Mouse (Mus musculus) midbrain, embryonic 15.5 days (tissue): Measurements from ENCODE around the gene Cdc16. TPM values are rescaled to one million over a fixed set of nuclear protein-coding genes. Genes with fewer than 3 reads are reported as not detected.
"Not testable (repeated sequence)": the region's sequence is repeated elsewhere in the genome, so short reads cannot be mapped to it uniquely, and the experiment has no call there.

Source experiments
- ATAC-seq: fragments of 200-750 bp; cut with Nextera tagmentation; replicated peaks from 2 replicates; pipeline ENCODE4 v1.8.0; 2017; ENCODE audit warnings: moderate TSS enrichment
- H3K27ac ChIP-seq: fragments of 300-500 bp; sonication (generic); 2 replicates; pipeline ENCODE4 v1.5.1; 2015; ENCODE audit warnings: mild to moderate bottlenecking, inconsistent platforms
- H3K27me3 ChIP-seq: fragments of 300-500 bp; sonication (generic); replicated peaks from 2 replicates; pipeline ENCODE4 v1.6.1; 2015; ENCODE audit warnings: inconsistent platforms
- H3K36me3 ChIP-seq: fragments of 300-500 bp; sonication (generic); replicated peaks from 2 replicates; pipeline ENCODE4 v1.6.1; 2015; ENCODE audit warnings: inconsistent platforms
- H3K4me1 ChIP-seq: fragments of 300-500 bp; sonication (generic); 2 replicates; pipeline ENCODE4 v1.6.1; 2015; ENCODE audit warnings: inconsistent platforms
- H3K4me2 ChIP-seq: fragments of 300-500 bp; sonication (generic); 2 replicates; pipeline ENCODE4 v1.6.1; 2015; ENCODE audit warnings: inconsistent platforms, mild to moderate bottlenecking, moderate library complexity
- H3K4me3 ChIP-seq: fragments of 300-500 bp; sonication (generic); 2 replicates; pipeline ENCODE4 v1.5.1; 2015; ENCODE audit warnings: mild to moderate bottlenecking, inconsistent platforms
- H3K9ac ChIP-seq: fragments of 300-500 bp; sonication (generic); 2 replicates; pipeline ENCODE4 v1.6.1; 2015; ENCODE audit warnings: mild to moderate bottlenecking, inconsistent platforms
- H3K9me3 ChIP-seq: fragments of 300-500 bp; sonication (generic); 2 replicates; pipeline ENCODE4 v1.6.1; 2016; ENCODE audit warnings: inconsistent platforms
- WGBS: fragments of 180-500 bp; shearing (Covaris S2); methylation state at CpG from one replicate; pipeline ENCODE4 v1.1.7; 2015; ENCODE audit warnings: mixed read lengths; 5-methylcytosine and 5-hydroxymethylcytosine counted together
- polyA plus RNA-seq: library from polyadenylated mRNA; unstranded; fragments of >200 nt; fragmentation: Nextera tagmentation; extraction: Ambion mirVana; gene quantifications from 2 replicates; pipeline ENCODE4 v1.2.1, GENCODE M21; 2015

Gene Cdc16
- 161 and 162 TPM in 2 replicates for polyA plus RNA-seq

- 9% methylated on average over 40 of the region's 40 CpGs for WGBS
- Histone ChIP-seq H3K27me3 (no peaks in the 10 kb centered on the region), H3K36me3 (peaks cover 11% of the 10 kb centered on the region), H3K27ac (peak within 1 kb of the TSS; percentile 83), H3K9ac (peak within 1 kb of the TSS; percentile 95), H3K4me2 (peak within 1 kb of the TSS; percentile 96), H3K9me3 (no peaks in the 10 kb centered on the region), H3K4me3 (peak within 1 kb of the TSS; percentile 98), H3K4me1 (peaks cover 29% of the 10 kb centered on the region)
- ATAC-seq: peak; percentile 99
Observed at GRCm38 (mm10) chr8:13756982-13757804, at the start of gene Cdc16. Gene Cdc16 (plus strand): TSS chr8:13757676.

- no peaks in the 10 kb centered on the region for H3K9me3 ChIP-seq
- no peak overlapping the region for H3K4me2 ChIP-seq
- no peak overlapping the region for H3K4me3 ChIP-seq
- H3K4me1 ChIP-seq: peaks cover 15% of the 10 kb centered on the region
- ATAC-seq: no peak
- 93% methylated on average over 5 of the region's 5 CpGs for WGBS
- no peaks in the 10 kb centered on the region for H3K27me3 ChIP-seq
- H3K36me3 ChIP-seq: no peaks in the 10 kb centered on the region
- no peak overlapping the region for H3K9ac ChIP-seq
- H3K27ac ChIP-seq: no peak overlapping the region
Observed at GRCm38 (mm10) chr8:13708514-13708913, 49.0 kb upstream of the Cdc16 start.

GRCm38 (mm10) chr8:13718980-13719379 is 38.5 kb upstream of the Cdc16 start:
- no peaks in the 10 kb centered on the region for H3K4me1 ChIP-seq
- WGBS: 94% methylated on average over 8 of the region's 8 CpGs
- no peak for ATAC-seq
- no peak overlapping the region for H3K9ac ChIP-seq
- H3K4me2 ChIP-seq: no peak overlapping the region
- no peak overlapping the region for H3K27ac ChIP-seq
- no peaks in the 10 kb centered on the region for H3K27me3 ChIP-seq
- no peaks in the 10 kb centered on the region for H3K9me3 ChIP-seq
- H3K36me3 ChIP-seq: no peaks in the 10 kb centered on the region
- H3K4me3 ChIP-seq: no peak overlapping the region

- no peak overlapping the region for H3K4me2 ChIP-seq
- H3K27ac ChIP-seq: no peak overlapping the region
- no peaks in the 10 kb centered on the region for H3K27me3 ChIP-seq
- no peak overlapping the region for H3K9ac ChIP-seq
- H3K9me3 ChIP-seq: no peaks in the 10 kb centered on the region
- no peaks in the 10 kb centered on the region for H3K4me1 ChIP-seq
- ATAC-seq: no peak
- no peak overlapping the region for H3K4me3 ChIP-seq
- H3K36me3 ChIP-seq: no peaks in the 10 kb centered on the region
Observed at GRCm38 (mm10) chr8:13725722-13726121, 31.8 kb upstream of the Cdc16 start.

GRCm38 (mm10) chr8:13727469-13728094 is 29.9 kb upstream of the Cdc16 start:
- H3K36me3 ChIP-seq: no peaks in the 10 kb centered on the region
- no peak overlapping the region for H3K9ac ChIP-seq
- no peak overlapping the region for H3K4me3 ChIP-seq
- no peak overlapping the region for H3K4me2 ChIP-seq
- no peak overlapping the region for H3K27ac ChIP-seq
- WGBS: 63% methylated on average over 10 of the region's 10 CpGs
- H3K27me3 ChIP-seq: no peaks in the 10 kb centered on the region
- H3K4me1 ChIP-seq: no peaks in the 10 kb centered on the region
- H3K9me3 ChIP-seq: no peaks in the 10 kb centered on the region
- no peak for ATAC-seq

GRCm38 (mm10) chr8:13740323-13740770 is 17.1 kb upstream of the Cdc16 start:
- WGBS: 55% methylated on average over 6 of the region's 6 CpGs
- no peak overlapping the region for H3K27ac ChIP-seq

GRCm38 (mm10) chr8:13740817-13741613 is 16.5 kb upstream of the Cdc16 start:
- Histone ChIP-seq H3K36me3 (no peaks in the 10 kb centered on the region), H3K4me3 (no peak overlapping the region), H3K9me3 (no peaks in the 10 kb centered on the region), H3K9ac (no peak overlapping the region), H3K27ac (no peak overlapping the region), H3K4me1 (no peaks in the 10 kb centered on the region), H3K4me2 (no peak overlapping the region), H3K27me3 (no peaks in the 10 kb centered on the region)
- 84% methylated on average over 7 of the region's 7 CpGs for WGBS
- no peak for ATAC-seq

More at GRCm38 (mm10) chr8:13740323-13740770, 17.1 kb upstream of the Cdc16 start:
- Histone ChIP-seq H3K36me3 (no peaks in the 10 kb centered on the region), H3K9ac (no peak overlapping the region), H3K9me3 (no peaks in the 10 kb centered on the region), H3K4me2 (no peak overlapping the region), H3K4me3 (no peak overlapping the region), H3K4me1 (no peaks in the 10 kb centered on the region), H3K27me3 (no peaks in the 10 kb centered on the region)
- ATAC-seq: no peak

- not testable (repeated sequence) for H3K36me3 ChIP-seq, ATAC-seq, H3K27ac ChIP-seq, H3K4me3 ChIP-seq, H3K4me2 ChIP-seq, H3K9me3 ChIP-seq, H3K9ac ChIP-seq, H3K4me1 ChIP-seq, H3K27me3 ChIP-seq
- 89% methylated on average over 5 of the region's 6 CpGs for WGBS
Observed at GRCm38 (mm10) chr8:13746212-13746611, 11.3 kb upstream of the Cdc16 start.

- Histone ChIP-seq H3K4me3 (no peak overlapping the region), H3K27ac (no peak overlapping the region), H3K27me3 (no peaks in the 10 kb centered on the region), H3K4me1 (no peaks in the 10 kb centered on the region), H3K4me2 (no peak overlapping the region), H3K9me3 (no peaks in the 10 kb centered on the region), H3K9ac (no peak overlapping the region), H3K36me3 (no peaks in the 10 kb centered on the region)
- no peak for ATAC-seq
- WGBS: 40% methylated on average over 3 of the region's 3 CpGs
Observed at GRCm38 (mm10) chr8:13747626-13748025, 9.8 kb upstream of the Cdc16 start.

- ATAC-seq: no peak
- no peak overlapping the region for H3K4me3 ChIP-seq
- no peaks in the 10 kb centered on the region for H3K9me3 ChIP-seq
- H3K27ac ChIP-seq: no peak overlapping the region
- no peaks in the 10 kb centered on the region for H3K27me3 ChIP-seq
- H3K4me2 ChIP-seq: no peak overlapping the region
- WGBS: 24% methylated on average over 2 of the region's 2 CpGs
- peaks cover 15% of the 10 kb centered on the region for H3K4me1 ChIP-seq
- no peaks in the 10 kb centered on the region for H3K36me3 ChIP-seq
- no peak overlapping the region for H3K9ac ChIP-seq
Observed at GRCm38 (mm10) chr8:13753680-13754079, 3.8 kb upstream of the Cdc16 start.

- no peak overlapping the region for H3K9ac ChIP-seq
- H3K36me3 ChIP-seq: 0 out of 2 replicates have a peak, but pooled peaks cover 8% of the 10 kb centered on the region
- peak overlapping the region; percentile 83; the same call in 1 of the 2 replicates for H3K27ac ChIP-seq
- no peak for ATAC-seq
- 64% methylated on average over 7 of the region's 7 CpGs for WGBS
- no peaks in the 10 kb centered on the region for H3K9me3 ChIP-seq
- peaks cover 29% of the 10 kb centered on the region for H3K4me1 ChIP-seq
- H3K4me3 ChIP-seq: no peak overlapping the region
- H3K27me3 ChIP-seq: no peaks in the 10 kb centered on the region
- H3K4me2 ChIP-seq: no peak overlapping the region
Observed at GRCm38 (mm10) chr8:13756480-13756879, 996 bp upstream of the Cdc16 start.
